Mouse (Mus musculus) T-helper 17 cell (primary cell): Measurements from ENCODE around the gene Gm38392.

Experiments used
- in situ Hi-C, 2 experiments: fragments of 300-600 bp; cut with MboI, MseI; formaldehyde crosslinking; loops; 1 replicate in 1 of 2; 2 replicates in 1 of 2; pipeline ENCODE4 v1.15.1; 2025; ENCODE audit warnings: high pct_unique_total_duplicates in 2 of 2

Gm38392 gene

DNA sequence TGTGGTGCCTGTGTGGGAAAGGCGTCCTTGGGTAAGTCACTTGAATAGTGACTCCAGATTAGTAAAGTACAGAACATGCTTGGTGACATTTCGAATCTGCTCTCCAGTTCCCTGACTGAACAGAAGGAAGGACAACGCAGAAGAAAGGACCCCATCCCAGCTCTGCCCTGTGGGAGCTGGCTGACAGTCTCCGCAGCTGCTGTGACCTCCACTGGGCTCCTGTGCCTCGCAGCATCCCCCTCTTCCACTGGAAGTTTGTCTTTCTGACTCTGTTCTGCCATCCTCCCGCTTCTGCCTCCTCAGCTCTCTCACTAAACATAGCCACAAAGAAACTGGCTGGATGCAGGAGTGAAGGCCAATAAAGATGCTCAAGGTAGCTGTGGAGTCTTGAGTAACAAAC, 84.0 kb downstream of the Gm38392 start:
- in situ Hi-C loops: no loop called here

DNA sequence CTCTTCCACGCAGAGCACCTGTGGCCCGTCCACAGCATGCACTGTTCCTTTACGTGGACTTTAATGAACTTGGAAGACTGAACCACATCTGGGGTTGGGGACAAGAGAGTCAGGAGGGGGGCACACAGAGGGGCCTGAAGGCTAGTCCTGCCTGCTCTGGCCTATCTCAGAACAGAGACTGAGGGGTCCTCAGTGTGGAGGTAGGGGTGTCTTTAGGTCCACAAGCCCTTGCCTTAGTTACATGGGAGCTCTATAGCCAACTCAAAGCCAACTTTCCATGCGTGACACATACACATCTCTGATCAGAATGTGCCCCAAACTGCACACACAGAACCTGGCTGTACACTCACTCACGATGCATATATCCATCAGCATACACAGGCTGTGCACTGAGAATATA, 85.4 kb downstream of the Gm38392 start:
- in situ Hi-C loops: no loop called here

DNA sequence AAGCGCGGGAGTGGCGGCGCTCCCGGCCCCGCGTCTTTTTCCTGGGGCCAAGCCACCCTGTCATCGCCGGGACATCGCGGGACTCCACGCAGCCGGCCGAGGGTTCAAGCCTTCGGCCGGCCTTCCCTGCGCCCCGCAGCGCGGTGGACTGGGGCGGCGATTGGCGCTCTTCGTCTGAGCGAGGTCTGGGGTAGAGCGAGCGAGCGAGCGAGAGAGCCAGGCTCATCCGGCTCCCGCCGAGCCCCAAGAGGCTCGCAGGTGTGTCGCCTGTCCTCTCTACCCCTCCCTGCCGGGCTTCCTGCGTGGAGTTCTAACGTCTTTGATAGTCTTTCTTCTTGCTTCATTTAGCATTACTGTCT, 86.1 kb downstream of the Gm38392 start:
- in situ Hi-C loops: no loop called here

DNA sequence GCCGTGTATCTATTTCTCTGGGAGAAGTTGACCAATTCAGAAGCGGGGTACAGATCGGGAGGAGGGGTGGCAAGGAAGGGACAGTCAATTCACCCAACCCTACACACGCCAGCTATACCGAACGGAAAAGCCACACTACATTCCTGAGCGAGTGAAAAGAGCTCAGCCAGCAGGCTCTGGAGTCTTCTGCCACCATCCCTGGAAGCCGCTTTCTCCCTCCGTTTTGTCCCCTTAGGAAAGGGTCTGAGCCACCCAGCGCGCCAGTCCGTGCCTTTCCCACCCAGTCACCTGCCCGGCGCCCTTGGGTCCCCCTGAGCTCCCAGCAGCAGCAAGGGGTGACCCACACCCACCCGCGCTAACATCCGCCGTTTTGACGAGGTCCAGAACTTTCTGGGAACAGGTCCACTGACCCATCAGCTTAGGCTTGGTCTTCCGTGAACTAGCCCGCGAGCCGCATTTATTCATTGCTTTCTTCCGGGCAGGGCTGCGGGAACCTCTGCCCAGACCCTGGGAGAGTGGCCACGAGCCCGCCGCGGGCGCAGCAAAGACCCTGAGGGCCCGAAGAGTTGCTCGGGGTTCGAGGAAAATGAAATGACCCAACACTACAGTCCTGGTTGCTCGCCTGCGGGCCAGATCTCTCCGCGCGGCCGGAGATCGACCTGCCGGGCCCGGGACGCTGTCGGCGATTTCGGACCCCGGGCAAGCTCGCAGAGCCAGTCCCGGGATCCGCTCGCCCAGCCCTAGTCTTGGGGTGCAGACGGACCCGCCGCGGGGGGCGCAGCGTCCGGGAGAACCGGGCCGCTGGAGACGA, 86.6 kb downstream of the Gm38392 start:
- in situ Hi-C loops: no loop called here

DNA sequence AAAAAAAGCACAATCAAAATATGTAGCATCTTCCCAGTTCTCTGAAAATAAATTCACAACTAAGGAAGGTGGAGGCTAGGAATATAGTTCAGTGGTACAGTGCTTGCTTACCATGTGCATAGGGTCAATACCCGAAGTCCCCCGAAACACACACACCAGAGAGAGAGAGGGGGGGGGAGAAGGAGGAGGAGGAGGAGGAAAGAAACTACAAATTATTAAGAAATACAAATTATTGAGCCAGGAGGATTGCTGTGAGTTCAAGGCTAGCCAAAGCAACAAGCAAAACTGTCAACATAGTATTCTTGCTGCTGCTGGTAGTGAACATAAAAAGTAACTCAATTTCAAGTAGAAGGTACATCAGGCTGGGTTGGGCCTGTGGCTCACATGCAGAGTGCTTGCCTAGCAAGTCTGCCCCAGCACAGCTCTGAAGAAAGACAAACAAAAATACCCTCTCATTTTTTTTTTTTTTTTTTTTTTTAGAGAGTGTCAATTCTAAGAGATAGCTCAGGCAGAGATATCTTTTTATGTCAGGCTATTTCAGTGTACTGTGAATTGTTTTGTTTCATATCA, 87.4 kb downstream of the Gm38392 start:
- in situ Hi-C loops: loop anchor here (10.0 to 25.0 kb wide), 2 partner anchors 75 to 2012 kb away; no protein-coding TSS in a partner anchor

DNA sequence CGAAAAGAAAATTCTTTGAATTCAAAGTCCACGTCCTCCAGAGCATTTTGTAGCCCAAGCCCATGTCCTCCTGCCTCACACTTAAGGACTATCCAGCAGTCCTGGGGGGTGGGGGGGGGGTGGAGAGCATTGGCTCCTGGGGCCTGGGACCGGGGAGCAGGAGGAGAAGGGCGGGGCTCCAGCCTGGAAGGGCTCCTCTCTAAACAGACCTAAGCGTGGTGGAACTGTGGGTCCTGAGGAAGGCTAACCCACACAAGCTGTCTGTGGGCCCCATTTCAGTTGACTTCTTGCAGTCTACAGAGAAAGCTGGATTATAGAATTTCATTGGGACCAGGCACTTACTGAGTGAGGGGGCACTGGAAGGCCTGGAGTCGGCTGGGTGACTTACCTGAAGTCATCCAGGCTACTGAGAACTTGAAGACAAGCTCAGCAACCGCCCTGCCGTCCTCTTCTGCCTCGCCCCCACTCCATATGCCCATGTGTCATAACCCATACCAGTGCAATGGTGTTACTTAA, 88.4 kb downstream of the Gm38392 start:
- in situ Hi-C loops: loop anchor here (10.0 to 25.0 kb wide), 2 partner anchors 76 to 2011 kb away; no protein-coding TSS in a partner anchor

DNA sequence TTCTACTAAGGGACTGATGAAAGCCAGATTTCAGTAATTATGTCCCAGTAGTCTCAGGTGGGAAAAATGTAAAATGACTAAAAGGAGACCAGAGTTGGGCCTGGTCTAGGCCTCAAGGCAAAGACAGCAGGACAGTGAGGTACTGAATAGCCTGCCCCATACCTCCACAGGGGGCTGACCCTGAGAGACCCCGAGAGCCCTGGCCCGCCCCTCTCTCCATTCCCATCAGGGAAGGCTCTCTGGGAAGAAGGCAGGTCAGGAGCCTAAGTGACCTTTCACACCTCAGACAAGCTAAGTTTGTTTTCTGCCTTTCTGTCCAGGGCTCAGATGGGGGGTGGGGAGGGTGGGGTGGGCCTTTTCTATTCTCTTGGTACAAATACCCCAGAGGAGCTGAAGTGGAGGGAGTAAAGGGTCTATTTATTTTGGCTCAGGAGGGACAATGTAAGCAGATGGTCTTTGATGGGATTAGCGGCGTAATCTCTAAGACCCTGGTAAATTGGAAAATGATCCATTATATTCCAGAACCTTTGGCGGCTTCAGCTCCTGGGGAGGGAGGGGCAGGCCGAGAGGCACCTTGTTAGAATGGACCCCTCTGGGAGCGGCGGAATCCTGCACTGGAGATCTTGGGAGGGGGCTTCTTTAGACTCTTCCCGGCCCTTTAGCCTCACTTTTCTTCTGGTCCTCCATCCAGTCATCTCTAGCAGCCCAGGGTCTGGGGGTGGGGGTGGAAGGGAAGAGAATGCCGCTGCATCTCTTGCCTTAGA, 89.1 kb downstream of the Gm38392 start:
- in situ Hi-C loops: loop anchor here (10.0 to 25.0 kb wide), 2 partner anchors 77 to 2011 kb away; no protein-coding TSS in a partner anchor
